Comparison of ENCODE assay signal across 21 mouse cellular contexts in genomic region chr4:75744605-75745004, GRCm38 (mm10).
A peak's percentile ranks its signal among the peaks of the same experiment; 100 is the strongest.
DNase-seq lines count a peak whose midpoint lies in the region; ATAC-seq lines count a peak whose summit lies in the region.
"Had no signal": no experiment of that assay in that cellular context is flagged by ENCODE, and none has a peak within 500 bp of the region (broad histone marks: within the 10 kb centered on the region; RNA-seq: fewer than 3 reads in every experiment).

No protein-coding gene starts in this region.

- no peak for ATAC-seq in hindbrain, embryonic 15.5 days (ENCODE audit: low FRiP score, low read depth)
- peak; percentile 49; the same call in 1 of the 2 replicates for ATAC-seq in forebrain, embryonic 16.5 days

- H3K9me3 ChIP-seq in hindbrain, embryonic 15.5 days = no peaks in the 10 kb centered on the region
- no peaks in the 10 kb centered on the region for H3K9me3 ChIP-seq in hindbrain, embryonic 10.5 days
- H3K9me3 ChIP-seq in forebrain, embryonic 16.5 days (ENCODE audit: control insufficient read depth, low read length) = no peaks in the 10 kb centered on the region
- H3K9me3 ChIP-seq: embryonic facial prominence, embryonic 10.5 days; heart, embryonic 13.5 days; limb, embryonic 10.5 days; neural tube, embryonic 13.5 days had no signal

- H3K4me1 ChIP-seq in hindbrain, embryonic 15.5 days (replicated peaks) = 0 out of 2 replicates have a peak, but pooled peaks cover 4% of the 10 kb centered on the region
- H3K4me1 ChIP-seq in hindbrain, embryonic 10.5 days (replicated peaks) = no peaks in the 10 kb centered on the region
- H3K4me1 ChIP-seq in forebrain, embryonic 16.5 days (replicated peaks; ENCODE audit: control insufficient read depth, insufficient read depth, low read length) = no peaks in the 10 kb centered on the region
- H3K4me1 ChIP-seq: embryonic facial prominence, embryonic 10.5 days; limb, embryonic 10.5 days; neural tube, embryonic 13.5 days had no signal

- DNase-seq in hindbrain, embryonic 10.5 days (ENCODE audit: low spot score) = no peak
- DNase-seq in right cerebral cortex, adult 18-20 months = peak; percentile 2
- no peak for DNase-seq in right cerebral cortex, postnatal 25 days
- peak; percentile 9 for DNase-seq in telencephalon, adult 2 months (ENCODE audit: low read depth, low spot score)
- no peak for DNase-seq in kidney, postnatal 25 days
- DNase-seq: adrenal gland, postnatal 10 days; cerebellum, adult 18-20 months; cerebellum, postnatal 36 days; gastrocnemius, postnatal 14 days; heart, adult 18-20 months; kidney, adult 18-20 months; lung, adult 18-20 months; lung, postnatal 14 days; thymus, postnatal 14 days had no signal

- no peak overlapping the region for H3K9ac ChIP-seq in hindbrain, embryonic 15.5 days
- H3K9ac ChIP-seq in forebrain, embryonic 16.5 days (replicated peaks; ENCODE audit: low read depth, low read length) = no peak overlapping the region
- H3K9ac ChIP-seq: heart, embryonic 13.5 days; neural tube, embryonic 13.5 days had no signal

- 0 out of 2 replicates have a peak overlapping the region, but pooled peaks have one; percentile 15 for H3K4me2 ChIP-seq in hindbrain, embryonic 15.5 days
- no peak overlapping the region for H3K4me2 ChIP-seq in forebrain, embryonic 16.5 days (ENCODE audit: low read length)
- H3K4me2 ChIP-seq: heart, embryonic 13.5 days; neural tube, embryonic 13.5 days had no signal

- H3K27me3 ChIP-seq in hindbrain, embryonic 15.5 days = no peaks in the 10 kb centered on the region
- no peaks in the 10 kb centered on the region for H3K27me3 ChIP-seq in hindbrain, embryonic 10.5 days (ENCODE audit: insufficient read depth, poor library complexity, severe bottlenecking)
- no peaks in the 10 kb centered on the region for H3K27me3 ChIP-seq in forebrain, embryonic 16.5 days (replicated peaks; ENCODE audit: control insufficient read depth, insufficient read depth, low read length)
- H3K27me3 ChIP-seq: heart, embryonic 13.5 days; neural tube, embryonic 13.5 days had no signal

- H3K27ac ChIP-seq in hindbrain, embryonic 15.5 days (replicated peaks) = no peak overlapping the region
- no peak overlapping the region for H3K27ac ChIP-seq in hindbrain, embryonic 10.5 days
- no peak overlapping the region for H3K27ac ChIP-seq in forebrain, embryonic 16.5 days (ENCODE audit: low read length)
- H3K27ac ChIP-seq: embryonic facial prominence, embryonic 10.5 days; heart, embryonic 13.5 days; kidney, postnatal 0 days; limb, embryonic 10.5 days; neural tube, embryonic 13.5 days had no signal

- 52% methylated on average over 6 of the region's 6 CpGs for WGBS in hindbrain, embryonic 15.5 days
- WGBS in hindbrain, embryonic 10.5 days = 66% methylated on average over 6 of the region's 6 CpGs
- WGBS in forebrain, embryonic 16.5 days = 34% methylated on average over 6 of the region's 6 CpGs

- no peak overlapping the region for H3K4me3 ChIP-seq in hindbrain, embryonic 15.5 days
- H3K4me3 ChIP-seq in hindbrain, embryonic 10.5 days = no peak overlapping the region
- no peak overlapping the region for H3K4me3 ChIP-seq in forebrain, embryonic 16.5 days (replicated peaks; ENCODE audit: low read length)
- H3K4me3 ChIP-seq: embryonic facial prominence, embryonic 10.5 days; heart, embryonic 13.5 days; limb, embryonic 10.5 days; neural tube, embryonic 13.5 days had no signal

- H3K36me3 ChIP-seq in hindbrain, embryonic 15.5 days = no peaks in the 10 kb centered on the region
- H3K36me3 ChIP-seq in hindbrain, embryonic 10.5 days = no peaks in the 10 kb centered on the region
- H3K36me3 ChIP-seq in forebrain, embryonic 16.5 days (ENCODE audit: control insufficient read depth, insufficient read depth) = no peaks in the 10 kb centered on the region
- H3K36me3 ChIP-seq: embryonic facial prominence, embryonic 10.5 days; heart, embryonic 13.5 days; limb, embryonic 10.5 days; neural tube, embryonic 13.5 days had no signal

Comparison
In these comparisons a context has a peak if more than half of its experiments do, and no peak if none do; other contexts are left out.
1. DNase-seq: peak in right cerebral cortex, adult 18-20 months (single experiment) and telencephalon, adult 2 months (single experiment); none in hindbrain, embryonic 10.5 days (single experiment), right cerebral cortex, postnatal 25 days (single experiment) and kidney, postnatal 25 days (0 of 2).